Mouse (Mus musculus) liver, embryonic 14.5 days (tissue): ENCODE results near the gene Ndufaf1.
A peak's percentile ranks its signal among the peaks of the same experiment; 100 is the strongest.

Experiments used
- CTCF ChIP-seq: IDR thresholded peaks from 2 replicates; pipeline ENCODE4 v1.5.1; 2016; ENCODE audit warnings: antibody characterized with exemption, low read depth, control low read depth
- EP300 ChIP-seq: IDR thresholded peaks from 2 replicates; pipeline ENCODE4 v1.6.1; 2016; ENCODE audit warnings: antibody characterized with exemption, low read depth

DNA sequence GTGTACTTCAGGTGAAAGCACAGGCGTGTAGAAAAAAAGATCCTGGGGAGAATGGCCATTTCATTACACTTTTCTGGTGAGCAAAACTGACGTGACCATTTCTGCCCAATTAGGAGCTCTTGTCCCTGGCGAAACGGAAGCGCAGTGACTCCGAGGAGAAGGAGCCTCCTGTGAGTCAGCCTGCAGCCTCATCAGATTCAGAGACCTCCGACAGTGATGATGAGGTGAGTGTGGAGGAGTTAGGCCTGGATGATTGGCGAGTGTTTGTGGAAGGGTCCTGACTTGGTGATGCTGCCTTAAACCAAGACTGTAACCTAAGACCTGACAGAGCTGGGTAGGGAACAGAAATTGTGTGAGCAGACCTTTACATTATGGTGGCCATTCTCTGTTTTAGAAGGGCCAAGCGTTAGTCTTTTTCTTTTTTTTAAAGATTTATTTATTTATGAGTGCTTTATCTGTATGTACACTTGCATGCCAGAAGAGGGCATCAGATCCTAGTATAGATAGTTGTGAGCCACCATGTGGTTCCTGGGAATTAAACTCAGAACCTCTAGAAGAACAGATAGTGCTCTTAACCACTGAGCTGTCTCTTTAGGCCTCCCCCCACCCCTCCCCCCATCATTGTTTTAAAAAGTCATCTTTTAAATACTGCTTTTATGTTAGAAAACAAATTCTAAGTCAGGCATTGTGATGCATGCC lies 29.5 kb upstream of the Ndufaf1 start:
- TF ChIP-seq CTCF: peak; percentile 27; the same call in 1 of the 2 replicates
- no peak for TF ChIP-seq EP300
